In the genomic region with DNA sequence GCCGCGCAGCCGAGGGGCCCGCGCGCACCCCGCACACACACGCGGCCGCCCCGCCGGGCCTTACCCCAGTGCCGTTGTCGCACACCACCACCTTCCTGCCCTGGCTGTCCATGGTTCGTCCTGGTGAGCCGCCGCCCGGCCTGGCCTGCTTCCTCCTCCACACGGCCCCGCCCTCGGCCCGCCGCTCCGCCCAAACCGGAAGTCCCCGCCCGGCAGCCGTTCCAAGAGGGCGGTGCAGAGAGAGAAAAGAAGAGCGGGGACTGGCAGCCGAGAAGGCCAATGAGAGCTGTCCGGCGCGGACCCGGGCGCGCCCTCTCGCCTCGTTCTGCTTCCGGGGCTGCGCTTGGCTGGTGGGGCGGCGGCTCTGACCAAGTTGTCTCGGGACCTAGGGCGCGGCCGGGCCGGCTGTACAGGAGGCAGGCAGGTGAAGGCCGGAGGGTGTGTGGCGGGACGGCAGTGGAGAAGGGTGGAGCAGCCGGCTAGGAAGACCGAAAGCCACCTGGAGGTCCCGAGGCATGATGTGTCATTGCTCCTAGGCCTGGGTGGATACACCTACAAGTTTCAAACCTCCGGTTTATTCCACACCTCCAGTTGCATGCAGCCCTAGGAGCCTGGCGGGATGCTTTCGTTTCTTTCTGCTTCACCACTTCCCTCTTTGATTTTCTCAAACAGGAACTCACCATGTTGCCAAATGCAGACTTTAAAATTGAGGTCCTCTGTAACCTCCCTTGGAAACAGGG, we compare ENCODE assay signal across 8 mouse cellular contexts. TPM values are rescaled to one million over a fixed set of nuclear protein-coding genes. Genes with fewer than 3 reads are reported as not detected.
DNase-seq lines count a peak whose midpoint lies in the region; ATAC-seq lines count a peak whose summit lies in the region.

A gene (minus strand): TSS at position 173 of the 740 bp plus-strand sequence.

- peak; percentile 96 for DNase-seq in c-Kit-negative CD71-positive TER-119-positive erythroid progenitor cells, embryonic 14.5 days (ENCODE audit: low read depth, low spot score)
- peak; percentile 76 for DNase-seq in fibroblast of lung, adult 2 months (ENCODE audit: low read depth)
- DNase-seq in kidney, postnatal 14 days: peak; percentile 98
- peak; percentile 99 for DNase-seq in liver, embryonic 13.5 days
- DNase-seq in neural tube, embryonic 10.5 days (ENCODE audit: extremely low spot score, low spot score): peak; percentile 97

- peak within 1 kb of the TSS; percentile 94 for H3K9ac ChIP-seq in heart, embryonic 14.5 days (ENCODE audit: low read length)
- peak within 1 kb of the TSS; percentile 96 for H3K9ac ChIP-seq in liver, embryonic 13.5 days
- H3K9ac ChIP-seq in stomach, embryonic 16.5 days (ENCODE audit: low read length): peak within 1 kb of the TSS; percentile 92

- H3K4me2 ChIP-seq in heart, embryonic 14.5 days (ENCODE audit: low read length): peak within 1 kb of the TSS; percentile 79
- peak within 1 kb of the TSS; percentile 80 for H3K4me2 ChIP-seq in liver, embryonic 13.5 days
- H3K4me2 ChIP-seq in stomach, embryonic 16.5 days (ENCODE audit: low read depth, low read length): peak within 1 kb of the TSS; percentile 72

- H3K27ac ChIP-seq in heart, embryonic 14.5 days (replicated peaks in 1 of 2; ENCODE audit: control insufficient read depth in 1 of 2, insufficient read depth in 1 of 2, low read depth in 2 of 2, low read length in 2 of 2): peak within 1 kb of the TSS; percentile 89 to 97
- H3K27ac ChIP-seq in liver, embryonic 13.5 days: peak within 1 kb of the TSS; percentile 95
- peak within 1 kb of the TSS; percentile 96 for H3K27ac ChIP-seq in stomach, embryonic 16.5 days (ENCODE audit: low read length)

- no peaks in the 10 kb centered on the region for H3K9me3 ChIP-seq in heart, embryonic 14.5 days (ENCODE audit: control insufficient read depth, low read length)
- no peaks in the 10 kb centered on the region for H3K9me3 ChIP-seq in liver, embryonic 13.5 days (replicated peaks)
- no peaks in the 10 kb centered on the region for H3K9me3 ChIP-seq in stomach, embryonic 16.5 days (replicated peaks; ENCODE audit: control insufficient read depth, low read length)

- under 1% methylated on average over 52 of the region's 57 CpGs for WGBS in heart, embryonic 14.5 days
- under 1% methylated on average over 55 of the region's 57 CpGs for WGBS in liver, embryonic 13.5 days (ENCODE audit: insufficient replicate concordance)
- WGBS in stomach, embryonic 16.5 days: under 1% methylated on average over 52 of the region's 57 CpGs

- H3K4me3 ChIP-seq in heart, embryonic 14.5 days (ENCODE audit: control insufficient read depth in 1 of 2, insufficient read depth in 1 of 2, low read depth in 1 of 2, low read length in 2 of 2): peak within 1 kb of the TSS; percentile 77 to 82
- peak within 1 kb of the TSS; percentile 94 for H3K4me3 ChIP-seq in liver, embryonic 13.5 days (replicated peaks)
- peak within 1 kb of the TSS; percentile 83 for H3K4me3 ChIP-seq in stomach, embryonic 16.5 days (replicated peaks; ENCODE audit: low read length)

- H3K4me1 ChIP-seq in heart, embryonic 14.5 days (ENCODE audit: control insufficient read depth in 2 of 2, insufficient read depth in 2 of 2, low read length in 2 of 2): peaks cover 2 to 13% of the 10 kb centered on the region in 2 experiments; a peak in 3 of 4 replicates
- peaks cover 50% of the 10 kb centered on the region for H3K4me1 ChIP-seq in liver, embryonic 13.5 days (replicated peaks)
- H3K4me1 ChIP-seq in stomach, embryonic 16.5 days (ENCODE audit: control insufficient read depth, insufficient read depth, low read length): peaks cover 12% of the 10 kb centered on the region

- peaks cover 7% of the 10 kb centered on the region for H3K36me3 ChIP-seq in heart, embryonic 14.5 days (ENCODE audit: control insufficient read depth, insufficient read depth, low read length)
- H3K36me3 ChIP-seq in liver, embryonic 13.5 days: peaks cover 11% of the 10 kb centered on the region; the same call in 1 of the 2 replicates
- 0 out of 2 replicates have a peak, but pooled peaks cover 2% of the 10 kb centered on the region for H3K36me3 ChIP-seq in stomach, embryonic 16.5 days (ENCODE audit: control insufficient read depth, insufficient read depth, low read length)

- no peaks in the 10 kb centered on the region for H3K27me3 ChIP-seq in heart, embryonic 14.5 days (ENCODE audit: control insufficient read depth, insufficient read depth, low read length)
- no peaks in the 10 kb centered on the region for H3K27me3 ChIP-seq in liver, embryonic 13.5 days
- H3K27me3 ChIP-seq in stomach, embryonic 16.5 days (ENCODE audit: control insufficient read depth, insufficient read depth, low read length): no peaks in the 10 kb centered on the region

- ATAC-seq in CD4-positive, CD25-positive, alpha-beta regulatory T cell, adult 4 months: peak; percentile 90
- peak; percentile 99 for ATAC-seq in heart, embryonic 14.5 days (ENCODE audit: insufficient number of reproducible peaks, insufficient read depth, low FRiP score, low read depth)
- peak; percentile 97 for ATAC-seq in liver, embryonic 13.5 days (ENCODE audit: low read depth)
- peak; percentile 99 for ATAC-seq in stomach, embryonic 16.5 days (ENCODE audit: insufficient read depth, low FRiP score)

RNA-seq across cellular contexts. Expression of the gene that starts here (rescaled TPM):
- polyA plus RNA-seq in CD4-positive, CD25-positive, alpha-beta regulatory T cell, adult 4 months (2017; shearing (Covaris generic)): 100 to 1,000 TPM; 437 to 601 TPM
- polyA plus RNA-seq in heart, embryonic 14.5 days (2014; fragmentation: Nextera tagmentation; extraction: Ambion mirVana): 48.9 and 51.5 TPM in 2 replicates
- 64.1 and 77.2 TPM in 2 replicates for polyA plus RNA-seq in liver, embryonic 13.5 days (2015; fragmentation: Nextera tagmentation; extraction: Ambion mirVana)
- polyA plus RNA-seq in stomach, embryonic 16.5 days (2015; fragmentation: Nextera tagmentation; extraction: Ambion mirVana): 126 and 137 TPM in 2 replicates

Comparison
In these comparisons a context has a peak if more than half of its experiments do, and no peak if none do; other contexts are left out.
1. Peak in every context shown above with its lines: DNase-seq, ATAC-seq, H3K4me3 ChIP-seq and H3K27ac ChIP-seq.